Mouse (Mus musculus) thymus, adult 2 months (tissue): Measurements from ENCODE around the gene Ccdc157.

Experiments
- CTCF ChIP-seq: fragments of 200-500 bp; IDR thresholded peaks from 2 replicates; pipeline ENCODE4 v1.5.1; 2012; ENCODE audit warnings: mild to moderate bottlenecking, control low read depth, low read length, moderate library complexity, borderline replicate concordance; ENCODE audit not compliant: control insufficient read depth, poor library complexity, insufficient read depth; ENCODE audit errors: extremely low read depth
- POLR2A ChIP-seq: fragments of 200-500 bp; IDR thresholded peaks from 2 replicates; pipeline ENCODE4 v1.6.1; 2012; ENCODE audit warnings: mild to moderate bottlenecking, low read length, control low read depth, moderate library complexity; ENCODE audit not compliant: control insufficient read depth, poor library complexity, insufficient read depth; ENCODE audit errors: extremely low read depth

- TF ChIP-seq POLR2A = no peak
- TF ChIP-seq CTCF = no peak
These were observed 40.5 kb downstream of the Ccdc157 start for GRCm38 (mm10) chr11:4119635-4120034.
